Mouse (Mus musculus): ENCODE measurements at regions not wholly inside any gene's neighbourhood (a gene's known extent, or its start where the extent isn't known, plus 50 kb on each side); places are given as distances from the start of the nearest gene placed in this dataset.

GRCm38 (mm10) chr6:127252000-127252721 is 100.2 kb upstream of the Ccnd2 start:
- DNase-seq (ENCODE audit: low spot score in 2 of 2), result no peak

GRCm38 (mm10) chr6:127253935-127254334 is 101.9 kb upstream of the Ccnd2 start:
- no peak for DNase-seq (ENCODE audit: low spot score in 2 of 2)

- DNase-seq (ENCODE audit: low spot score in 2 of 2), result no peak
These were observed 112.1 kb upstream of the Ccnd2 start for GRCm38 (mm10) chr6:127263903-127264680.

- no peak for DNase-seq (ENCODE audit: low spot score in 2 of 2)
These were observed 113.2 kb upstream of the Ccnd2 start for GRCm38 (mm10) chr6:127265063-127265775.

GRCm38 (mm10) chr6:127265901-127266812 is 114.2 kb upstream of the Ccnd2 start:
- peak; percentile 25 to 38 for DNase-seq (ENCODE audit: low spot score in 2 of 2)

- DNase-seq (ENCODE audit: low spot score in 2 of 2), result no peak
These were observed 114.8 kb upstream of the Ccnd2 start for GRCm38 (mm10) chr6:127266813-127267165.

- no peak for DNase-seq (ENCODE audit: low spot score in 2 of 2)
These were observed 117.0 kb upstream of the Ccnd2 start for GRCm38 (mm10) chr6:127269021-127269420.

- no peak for DNase-seq (ENCODE audit: low spot score in 2 of 2)
These were observed 117.6 kb upstream of the Ccnd2 start for GRCm38 (mm10) chr6:127269525-127270044.

- no peak for DNase-seq (ENCODE audit: low spot score in 2 of 2)
These were observed 118.8 kb upstream of the Ccnd2 start for GRCm38 (mm10) chr6:127270774-127271173.

- no peak for DNase-seq (ENCODE audit: low spot score in 2 of 2)
These were observed 119.4 kb upstream of the Ccnd2 start for GRCm38 (mm10) chr6:127271418-127271817.

- DNase-seq (ENCODE audit: low spot score in 2 of 2), result no peak
These were observed 120.6 kb upstream of the Ccnd2 start for GRCm38 (mm10) chr6:127272630-127273029.

GRCm38 (mm10) chr6:127274732-127275429 is 122.9 kb upstream of the Ccnd2 start:
- DNase-seq (ENCODE audit: low spot score in 2 of 2), result no peak

GRCm38 (mm10) chr6:127275430-127275784 is 123.4 kb upstream of the Ccnd2 start:
- DNase-seq (ENCODE audit: low spot score in 2 of 2), result no peak

GRCm38 (mm10) chr6:127276362-127276761 is 124.4 kb upstream of the Ccnd2 start:
- no peak for DNase-seq (ENCODE audit: low spot score in 2 of 2)

GRCm38 (mm10) chr6:127278402-127278801 is 126.4 kb upstream of the Ccnd2 start:
- DNase-seq (ENCODE audit: low spot score in 2 of 2), result no peak

GRCm38 (mm10) chr6:127284226-127284625 is 132.2 kb upstream of the Ccnd2 start:
- DNase-seq (ENCODE audit: low spot score in 2 of 2), result no peak

- no peak for DNase-seq (ENCODE audit: low spot score in 2 of 2)
These were observed 134.9 kb upstream of the Ccnd2 start for GRCm38 (mm10) chr6:127286681-127287476.

- no peak for DNase-seq (ENCODE audit: low spot score in 2 of 2)
These were observed 137.0 kb upstream of the Ccnd2 start for GRCm38 (mm10) chr6:127288946-127289345.

- no peak for DNase-seq (ENCODE audit: low spot score in 2 of 2)
These were observed 139.9 kb upstream of the Ccnd2 start for GRCm38 (mm10) chr6:127291937-127292336.

- DNase-seq (ENCODE audit: low spot score in 2 of 2), result no peak
These were observed 141.8 kb upstream of the Ccnd2 start for GRCm38 (mm10) chr6:127293829-127294228.

Data from right cerebral cortex, postnatal 36 days (tissue).